Mouse (Mus musculus) myocyte (in vitro differentiated cells): ENCODE data around the gene H2afy.

Source experiments
- E2F4 ChIP-seq: IDR thresholded peaks from one replicate; pipeline ENCODE4 v1.6.1; 2011; ENCODE audit warnings: mild to moderate bottlenecking, control low read depth, moderate library complexity; ENCODE audit not compliant: insufficient read depth
- MAX ChIP-seq: IDR thresholded peaks from one replicate; pipeline ENCODE4 v1.6.1; 2011; ENCODE audit warnings: low read depth, mild to moderate bottlenecking, control low read depth
- MYOD1 ChIP-seq, 3 experiments: IDR thresholded peaks; one replicate each; pipeline ENCODE4 v1.6.1; 2011; ENCODE audit warnings: control low read depth in 2 of 3, low read depth in 2 of 3, mild to moderate bottlenecking in 2 of 3, moderate library complexity in 1 of 3; ENCODE audit not compliant: insufficient read length in 2 of 3, control insufficient read depth in 1 of 3
- POLR2A ChIP-seq: IDR thresholded peaks from one replicate; pipeline ENCODE4 v1.6.1; 2011; ENCODE audit warnings: low read depth, mild to moderate bottlenecking, control low read depth, moderate library complexity; ENCODE audit not compliant: insufficient read length
- POLR2AphosphoS2 ChIP-seq: IDR thresholded peaks from one replicate; pipeline ENCODE4 v1.6.1; 2011; ENCODE audit warnings: low read depth, control low read depth; ENCODE audit not compliant: insufficient read length
- SRF ChIP-seq: IDR thresholded peaks from one replicate; pipeline ENCODE4 v1.6.1; 2011; ENCODE audit warnings: low read depth; ENCODE audit not compliant: control insufficient read depth, insufficient read length
- TCF12 ChIP-seq: IDR thresholded peaks from one replicate; pipeline ENCODE4 v1.6.1; 2011; ENCODE audit warnings: mild to moderate bottlenecking, control low read depth; ENCODE audit not compliant: poor library complexity, insufficient read depth, severe bottlenecking
- TCF3 ChIP-seq: IDR thresholded peaks from one replicate; pipeline ENCODE4 v1.6.1; 2011; ENCODE audit warnings: low read depth, control low read depth; ENCODE audit not compliant: insufficient read length
- USF1 ChIP-seq: IDR thresholded peaks from one replicate; pipeline ENCODE4 v1.6.1; 2011; ENCODE audit warnings: low read depth, mild to moderate bottlenecking, control low read depth, moderate library complexity

DNA sequence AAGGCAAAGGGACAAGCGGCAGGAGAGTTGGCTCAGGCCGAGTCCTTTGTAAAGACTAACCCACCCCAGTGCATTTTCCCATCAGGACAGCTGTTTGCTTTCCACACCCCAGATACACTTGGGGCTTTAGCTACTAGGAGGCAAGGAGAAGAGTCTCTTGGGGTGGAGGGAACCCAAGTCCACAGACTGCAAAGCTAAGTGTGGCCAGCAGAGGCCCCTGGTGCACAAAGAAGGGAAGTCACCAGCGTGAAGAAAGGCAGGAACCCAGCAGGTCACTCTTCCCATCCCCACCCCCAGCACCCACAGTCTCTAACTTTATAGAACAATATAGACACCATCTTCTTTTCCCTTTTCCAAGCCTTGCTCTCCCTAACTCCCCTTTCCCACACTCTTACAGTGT lies 9.4 kb upstream of the H2afy start:
- TF ChIP-seq USF1 (no peak), POLR2A (no peak), TCF12 (no peak), MAX (no peak), E2F4 (no peak), POLR2AphosphoS2 (no peak), SRF (no peak), MYOD1 (IDR thresholded peaks at IDR 0.05; ENCODE audit: control insufficient read depth in 1 of 3, insufficient read length in 2 of 3, low read depth in 2 of 3) (no peak), TCF3 (no peak)
